Mouse (Mus musculus): ENCODE data around the gene Hk3. TPM values are rescaled to one million over a fixed set of nuclear protein-coding genes. Genes with fewer than 3 reads are reported as not detected.

The Hk3 gene
- total RNA-seq, 2 experiments from 2014 or later: 0.23 to 0.25 TPM

- Histone ChIP-seq H3K27ac (no peak overlapping the region), H3K4me3 (no peak overlapping the region)
- no peak for DNase-seq
- intact Hi-C loops (cut with DNase I): no loop called here
- no peak for TF ChIP-seq CTCF (IDR thresholded peaks at IDR 0.05)
Observed at GRCm38 (mm10) chr13:54994576-54994975, 26.6 kb downstream of the Hk3 start.

GRCm38 (mm10) chr13:54992215-54992614, 29.0 kb downstream of the Hk3 start:
- intact Hi-C loops (cut with DNase I): no loop called here
- TF ChIP-seq CTCF (IDR thresholded peaks at IDR 0.05): no peak
- H3K4me3 ChIP-seq: no peak overlapping the region
- no peak overlapping the region for H3K27ac ChIP-seq
- DNase-seq: no peak

- intact Hi-C loops (cut with DNase I): no loop called here
- Histone ChIP-seq H3K4me3 (no peak overlapping the region), H3K27ac (no peak overlapping the region)
- no peak for DNase-seq
- no peak for TF ChIP-seq CTCF (IDR thresholded peaks at IDR 0.05)
Observed at GRCm38 (mm10) chr13:54988181-54988760, 32.9 kb downstream of the Hk3 start.

- Histone ChIP-seq H3K4me3 (no peak overlapping the region), H3K27ac (no peak overlapping the region)
- no peak for DNase-seq
- TF ChIP-seq CTCF (IDR thresholded peaks at IDR 0.05): no peak
- intact Hi-C loops (cut with DNase I): no loop called here
Observed at GRCm38 (mm10) chr13:54987405-54987804, 33.8 kb downstream of the Hk3 start.

- intact Hi-C loops (cut with DNase I): no loop called here
- peak; percentile 25; the same call in 1 of the 2 replicates for TF ChIP-seq CTCF (IDR thresholded peaks at IDR 0.05)
- no peak for DNase-seq
Observed at GRCm38 (mm10) chr13:54983614-54984013, 37.6 kb downstream of the Hk3 start.

GRCm38 (mm10) chr13:54983001-54983400, 38.2 kb downstream of the Hk3 start:
- intact Hi-C loops (cut with DNase I): no loop called here
- DNase-seq: no peak
- Histone ChIP-seq H3K27ac (no peak overlapping the region), H3K4me3 (no peak overlapping the region)
- no peak for TF ChIP-seq CTCF (IDR thresholded peaks at IDR 0.05)

More at GRCm38 (mm10) chr13:54983614-54984013, 37.6 kb downstream of the Hk3 start:
- H3K27ac ChIP-seq: no peak overlapping the region
- no peak overlapping the region for H3K4me3 ChIP-seq

- no peak overlapping the region for H3K4me3 ChIP-seq
- peak; percentile 59 for DNase-seq
- H3K27ac ChIP-seq: no peak overlapping the region
- no peak for TF ChIP-seq CTCF (IDR thresholded peaks at IDR 0.05)
- intact Hi-C loops (cut with DNase I): no loop called here
Observed at GRCm38 (mm10) chr13:54980957-54981356, 40.2 kb downstream of the Hk3 start.

- DNase-seq: no peak
- TF ChIP-seq CTCF (IDR thresholded peaks at IDR 0.05): no peak
- intact Hi-C loops (cut with DNase I): no loop called here
- Histone ChIP-seq H3K4me3 (no peak overlapping the region), H3K27ac (no peak overlapping the region)
Observed at GRCm38 (mm10) chr13:54978804-54979203, 42.4 kb downstream of the Hk3 start.

GRCm38 (mm10) chr13:54975546-54975945, 45.6 kb downstream of the Hk3 start:
- H3K4me3 ChIP-seq: no peak overlapping the region
- no peak for DNase-seq
- intact Hi-C loops (cut with DNase I): no loop called here
- TF ChIP-seq CTCF (IDR thresholded peaks at IDR 0.05): no peak
- no peak overlapping the region for H3K27ac ChIP-seq

GRCm38 (mm10) chr13:54970521-54971247, 50.5 kb downstream of the Hk3 start:
- intact Hi-C loops (cut with DNase I): no loop called here
- no peak overlapping the region for H3K27ac ChIP-seq
- TF ChIP-seq CTCF (IDR thresholded peaks at IDR 0.05): no peak
- no peak overlapping the region for H3K4me3 ChIP-seq
- no peak for DNase-seq

GRCm38 (mm10) chr13:54969513-54969912, 51.7 kb downstream of the Hk3 start:
- TF ChIP-seq CTCF (IDR thresholded peaks at IDR 0.05): no peak
- H3K27ac ChIP-seq: no peak overlapping the region
- H3K4me3 ChIP-seq: no peak overlapping the region
- DNase-seq: no peak
- intact Hi-C loops (cut with DNase I): no loop called here

GRCm38 (mm10) chr13:54968636-54969035, 52.5 kb downstream of the Hk3 start:
- intact Hi-C loops (cut with DNase I): no loop called here
- no peak for TF ChIP-seq CTCF (IDR thresholded peaks at IDR 0.05)
- no peak overlapping the region for H3K4me3 ChIP-seq

GRCm38 (mm10) chr13:54967501-54967900, 53.7 kb downstream of the Hk3 start:
- DNase-seq: no peak
- Histone ChIP-seq H3K4me3 (no peak overlapping the region), H3K27ac (no peak overlapping the region)
- no peak for TF ChIP-seq CTCF (IDR thresholded peaks at IDR 0.05)
- intact Hi-C loops (cut with DNase I): no loop called here

More at GRCm38 (mm10) chr13:54968636-54969035, 52.5 kb downstream of the Hk3 start:
- no peak overlapping the region for H3K27ac ChIP-seq
- no peak for DNase-seq

- Histone ChIP-seq H3K4me3 (no peak overlapping the region), H3K27ac (no peak overlapping the region)
- intact Hi-C loops (cut with DNase I): no loop called here
- DNase-seq: no peak
- peak; percentile 17; the same call in 1 of the 2 replicates for TF ChIP-seq CTCF (IDR thresholded peaks at IDR 0.05)
Observed at GRCm38 (mm10) chr13:54965256-54965655, 55.9 kb downstream of the Hk3 start.

Data from gastrocnemius, adult 2 months (tissue).